Mouse (Mus musculus): ENCODE data around the gene Vwc2l.

GRCm38 (mm10) chr1:70866137-70866536, 140.6 kb downstream of the Vwc2l start:
- TF ChIP-seq GATA1 (IDR thresholded peaks at IDR 0.05; ENCODE audit: borderline replicate concordance, low read length) (no peak), FLI1 (IDR thresholded peaks at IDR 0.05; ENCODE audit: low read length) (no peak)

Data from megakaryocyte, embryonic 14.5 days (primary cell).